Mouse (Mus musculus): ENCODE data around the gene Etv5. TPM values are rescaled to one million over a fixed set of nuclear protein-coding genes. Genes with fewer than 3 reads are reported as not detected.

Gene Etv5
- polyA plus RNA-seq (2012; ENCODE audit: low replicate concordance) = 45.7 and 46.2 TPM in 2 replicates

GRCm38 (mm10) chr16:22439499-22440177, at the start of gene Etv5:
Gene Etv5, minus strand, starts transcription at chr16:22439719.

Other genes starting within 250 kb of the Etv5 start
- gene Tra2b, start 173.7 kb downstream of the Etv5 start, polyA plus RNA-seq (2012; ENCODE audit: low replicate concordance) = 43.6 and 45.4 TPM in 2 replicates
- gene Dgkg, start 217.5 kb upstream of the Etv5 start, polyA plus RNA-seq (2012; ENCODE audit: low replicate concordance) = 0.17 and 0.18 TPM in 2 replicates

All from leukemia stem cell, adult 10-12 weeks (primary cell).